Mouse (Mus musculus) ovary, adult 2 months (tissue): Measurements from ENCODE around the gene Lilra6. TPM values are rescaled to one million over a fixed set of nuclear protein-coding genes. Genes with fewer than 3 reads are reported as not detected.

Experiments used
- polyA plus RNA-seq: library from polyadenylated mRNA; depleted of rRNA; stranded (reverse); fragments of >200 nt; gene quantifications from 2 replicates; pipeline ENCODE4 v1.2.3, GENCODE M21; 2012; rRNA removed

Lilra6 gene
- polyA plus RNA-seq: 0.70 and 0.89 TPM in 2 replicates

GRCm38 (mm10) chr7:3915387-3915786 lies at the start of gene Lilra6:
TSS of gene Lilra6 (minus strand) at chr7:3915503.

GRCm38 (mm10) chr7:3898036-3898590 lies 17.2 kb downstream of the Lilra6 start, which contains the start of gene Gm14548:
TSS of gene Gm14548 (minus strand) at chr7:3898120.

Other genes with a start within 250 kb of the Lilra6 start
- 4.2 and 4.5 TPM in 2 replicates for gene Leng1, start 249.7 kb downstream of the Lilra6 start, polyA plus RNA-seq
- gene Tmc4, start 237.9 kb downstream of the Lilra6 start, polyA plus RNA-seq: 50.6 and 58.5 TPM in 2 replicates
- 210 and 216 TPM in 2 replicates for gene Tsen34, start 222.6 kb downstream of the Lilra6 start, polyA plus RNA-seq
- gene Mboat7, start 222.0 kb downstream of the Lilra6 start, polyA plus RNA-seq: 95.4 and 98.2 TPM in 2 replicates
- 2,155 and 3,536 TPM in 2 replicates for gene Rps9, start 211.5 kb downstream of the Lilra6 start, polyA plus RNA-seq
- gene Pirb, start 195.1 kb downstream of the Lilra6 start, polyA plus RNA-seq: 10.0 and 10.1 TPM in 2 replicates
- gene Gm15448, start 89.8 kb downstream of the Lilra6 start, polyA plus RNA-seq: 0.15 and 0.29 TPM in 2 replicates
- 0.48 and 0.53 TPM in 2 replicates for gene Pira2, start 70.5 kb downstream of the Lilra6 start, polyA plus RNA-seq
- 0.46 and 1.2 TPM in 2 replicates for gene Gm14548, start 17.4 kb downstream of the Lilra6 start, polyA plus RNA-seq
- gene Lair1, start 147.7 kb upstream of the Lilra6 start, polyA plus RNA-seq: 6.9 and 8.7 TPM in 2 replicates
- 6.7 and 7.6 TPM in 2 replicates for gene Ttyh1, start 203.9 kb upstream of the Lilra6 start, polyA plus RNA-seq
- 635 and 1,086 TPM in 2 replicates for gene Leng8, start 221.5 kb upstream of the Lilra6 start, polyA plus RNA-seq
- gene Leng9, start 234.9 kb upstream of the Lilra6 start, polyA plus RNA-seq: 8.9 and 9.7 TPM in 2 replicates
- 226 and 230 TPM in 2 replicates for gene Cdc42ep5, start 249.4 kb upstream of the Lilra6 start, polyA plus RNA-seq